Mouse (Mus musculus) ES-E14 (cell line): ENCODE results near the gene Amn. TPM values are rescaled to one million over a fixed set of nuclear protein-coding genes. Genes with fewer than 3 reads are reported as not detected.
A peak's percentile ranks its signal among the peaks of the same experiment; 100 is the strongest.

ENCODE experiments used
- DNase-seq: peaks from one replicate; pipeline ENCODE4 v3.0.0-alpha.2; 2013; ENCODE audit warnings: low read depth, low spot score
- H3K27ac ChIP-seq: 2 replicates; pipeline ENCODE4 v1.5.1; 2012; ENCODE audit warnings: low read depth, mild to moderate bottlenecking, low read length, moderate library complexity, mixed read lengths; ENCODE audit not compliant: poor library complexity, insufficient read depth, severe bottlenecking
- H3K36me3 ChIP-seq: 2 replicates; pipeline ENCODE4 v1.6.1; 2012; ENCODE audit warnings: mild to moderate bottlenecking, low read length, moderate library complexity, mixed read lengths; ENCODE audit not compliant: control insufficient read depth, poor library complexity, insufficient read depth, severe bottlenecking
- H3K4me1 ChIP-seq, 2 experiments: fragments of 150-350 bp in 1 of 2; sonication (generic) in 1 of 2; 2 replicates each; pipeline ENCODE4 v1.6.1; 2012; ENCODE audit warnings: low read length in 2 of 2, mild to moderate bottlenecking in 1 of 2, mixed read lengths in 1 of 2; ENCODE audit not compliant: control insufficient read depth in 2 of 2, insufficient read depth in 2 of 2, poor library complexity in 1 of 2
- H3K4me3 ChIP-seq, 2 experiments: fragments of 150-350 bp in 1 of 2; sonication (generic) in 1 of 2; 2 replicates each; pipeline ENCODE4 v1.5.1; 2012; ENCODE audit warnings: low read length in 2 of 2, low read depth in 1 of 2, mild to moderate bottlenecking in 1 of 2, mixed read lengths in 1 of 2; ENCODE audit not compliant: insufficient read depth in 1 of 2, poor library complexity in 1 of 2, severe bottlenecking in 1 of 2
- H3K9ac ChIP-seq: 2 replicates; pipeline ENCODE4 v1.6.1; 2012; ENCODE audit warnings: low read depth, mild to moderate bottlenecking, low read length, mixed read lengths; ENCODE audit not compliant: poor library complexity, insufficient read depth, severe bottlenecking
- H3K9me3 ChIP-seq: fragments of 150-350 bp; sonication (generic); 2 replicates; pipeline ENCODE4 v1.6.1; 2012; ENCODE audit warnings: low read depth, mild to moderate bottlenecking, low read length; ENCODE audit not compliant: control insufficient read depth, insufficient read depth
- CHD2 ChIP-seq: IDR thresholded peaks from 2 replicates; pipeline ENCODE4 v1.6.1; 2014; ENCODE audit warnings: mild to moderate bottlenecking, low read depth, low read length, inconsistent platforms
- HCFC1 ChIP-seq: IDR thresholded peaks from 2 replicates; pipeline ENCODE4 v1.6.1; 2012; ENCODE audit warnings: low read length, inconsistent platforms, borderline replicate concordance; ENCODE audit not compliant: insufficient read depth
- MAFK ChIP-seq: IDR thresholded peaks from 2 replicates; pipeline ENCODE4 v1.6.1; 2014; ENCODE audit warnings: mild to moderate bottlenecking, low read depth, low read length, inconsistent platforms; ENCODE audit not compliant: insufficient read depth
- ZC3H11A ChIP-seq: IDR thresholded peaks from 2 replicates; pipeline ENCODE4 v1.6.1; 2012; ENCODE audit warnings: low read depth, mild to moderate bottlenecking, inconsistent platforms, low read length, borderline replicate concordance
- ZNF384 ChIP-seq: IDR thresholded peaks from 2 replicates; pipeline ENCODE4 v1.6.1; 2012; ENCODE audit warnings: low read depth, low read length, inconsistent platforms
- in situ Hi-C, 2 experiments: fragments of 600-800 bp; cut with MboI; formaldehyde crosslinking; loops; one replicate each; pipeline ENCODE4 v1.15.1; 2025; ENCODE audit warnings: low sequenced_read_pairs in 2 of 2, inconsistent platforms in 1 of 2; ENCODE audit not compliant: unreplicated experiment in 2 of 2
- total RNA-seq: library from RNA; depleted of rRNA; stranded (reverse); fragments of 300-350 nt; gene quantifications from 2 replicates; pipeline ENCODE4 v1.2.3, GENCODE M21; 2012

Amn gene
- total RNA-seq, 1 experiment: 15.5 TPM

GRCm38 (mm10) chr12:111230793-111231192 lies 40.1 kb upstream of the Amn start:
- in situ Hi-C loops: no loop called here
- Histone ChIP-seq H3K36me3 (no peaks in the 10 kb centered on the region), H3K9me3 (no peaks in the 10 kb centered on the region), H3K4me1 (peaks cover 5 to 10% of the 10 kb centered on the region in 2 experiments), H3K27ac (no peak overlapping the region), H3K4me3 (no peak overlapping the region), H3K9ac (no peak overlapping the region)
- TF ChIP-seq ZC3H11A: no peak
- no peak for DNase-seq

DNA sequence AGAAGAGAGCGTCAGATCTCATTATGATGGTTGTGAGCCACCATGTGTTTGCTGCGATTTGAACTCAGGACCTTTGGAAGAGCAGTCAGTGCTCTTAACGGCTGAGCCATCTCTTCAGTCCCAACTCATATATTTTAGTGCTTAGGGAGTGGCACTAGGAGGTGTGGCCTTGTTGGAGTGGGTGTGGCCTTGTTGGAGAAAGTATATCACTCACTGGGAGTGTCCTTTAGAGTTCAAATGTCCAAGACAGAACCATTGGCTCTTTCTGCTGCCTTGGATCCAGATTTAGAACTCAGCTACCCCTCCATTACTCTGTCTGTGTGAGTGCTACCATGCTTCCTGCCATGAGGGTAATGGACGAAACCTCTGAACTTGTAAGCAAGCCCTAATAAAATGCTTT lies 37.1 kb upstream of the Amn start:
- in situ Hi-C loops: no loop called here
- no peak overlapping the region for H3K9ac ChIP-seq
- no peaks in the 10 kb centered on the region for H3K9me3 ChIP-seq
- H3K36me3 ChIP-seq: peaks cover 3% of the 10 kb centered on the region; the same call in 1 of the 2 replicates
- H3K4me1 ChIP-seq: peaks cover 5 to 15% of the 10 kb centered on the region in 2 experiments
- no peak overlapping the region for H3K27ac ChIP-seq
- no peak for TF ChIP-seq ZC3H11A
- TF ChIP-seq ZNF384: no peak
- no peak for TF ChIP-seq HCFC1
- no peak for TF ChIP-seq CHD2
- TF ChIP-seq MAFK: no peak
- H3K4me3 ChIP-seq: no peak overlapping the region
- no peak for DNase-seq

DNA sequence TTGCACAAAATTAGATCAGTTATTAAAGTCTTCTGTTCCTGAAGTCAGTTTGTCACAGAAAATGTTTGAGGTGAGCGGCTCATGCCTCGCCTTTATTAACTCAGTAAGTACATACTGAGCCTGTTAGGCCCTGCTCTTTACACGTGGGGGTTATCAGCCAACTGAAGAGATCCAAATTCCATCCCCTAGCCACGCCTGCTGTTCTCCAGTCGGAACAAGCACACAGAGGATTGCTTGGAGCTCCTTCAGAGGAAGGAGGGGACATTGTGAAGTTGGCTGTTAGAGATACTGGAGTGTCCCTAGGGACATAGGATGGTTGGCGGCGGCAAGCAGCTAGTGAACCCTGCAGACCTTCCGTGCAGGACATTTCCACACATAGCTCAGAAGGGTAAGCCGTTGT lies 36.5 kb upstream of the Amn start:
- TF ChIP-seq ZNF384 (no peak), ZC3H11A (no peak), CHD2 (no peak), MAFK (no peak), HCFC1 (no peak)
- Histone ChIP-seq H3K4me1 (peaks cover 5 to 15% of the 10 kb centered on the region in 2 experiments), H3K9ac (no peak overlapping the region; the same call in 1 of the 2 replicates), H3K4me3 (no peak overlapping the region; a peak in 1 of 4 replicates), H3K9me3 (no peaks in the 10 kb centered on the region), H3K27ac (no peak overlapping the region), H3K36me3 (peaks cover 3% of the 10 kb centered on the region; the same call in 1 of the 2 replicates)
- in situ Hi-C loops: no loop called here
- no peak for DNase-seq

GRCm38 (mm10) chr12:111235631-111236030 lies 35.3 kb upstream of the Amn start:
- no peaks in the 10 kb centered on the region for H3K9me3 ChIP-seq
- no peak overlapping the region for H3K27ac ChIP-seq
- H3K4me1 ChIP-seq: peaks cover 5 to 15% of the 10 kb centered on the region in 2 experiments
- peaks cover 3% of the 10 kb centered on the region; the same call in 1 of the 2 replicates for H3K36me3 ChIP-seq
- DNase-seq: no peak
- H3K9ac ChIP-seq: no peak overlapping the region
- in situ Hi-C loops: no loop called here
- TF ChIP-seq MAFK (no peak), HCFC1 (no peak)
- no peak overlapping the region for H3K4me3 ChIP-seq

- in situ Hi-C loops: no loop called here
- Histone ChIP-seq H3K27ac (no peak overlapping the region), H3K36me3 (peaks cover 3% of the 10 kb centered on the region; the same call in 1 of the 2 replicates), H3K4me3 (peak overlapping the region in 1 of 2 experiments; percentile 9; a peak in 2 of 4 replicates), H3K9me3 (no peaks in the 10 kb centered on the region), H3K9ac (peak overlapping the region; percentile 12; the same call in 1 of the 2 replicates), H3K4me1 (peaks cover 5 to 15% of the 10 kb centered on the region in 2 experiments)
- TF ChIP-seq ZNF384 (no peak), ZC3H11A (no peak), MAFK (no peak), CHD2 (no peak), HCFC1 (no peak)
- no peak for DNase-seq
These were observed 33.2 kb upstream of the Amn start for GRCm38 (mm10) chr12:111237611-111238188.
